Mouse (Mus musculus) olfactory bulb, adult 2 months (tissue): ENCODE data around the gene Nradd.

Experiments
- CTCF ChIP-seq: fragments of 200-500 bp; IDR thresholded peaks from 2 replicates; pipeline ENCODE4 v1.5.1; 2012; ENCODE audit warnings: low read depth, mild to moderate bottlenecking, low read length, moderate library complexity; ENCODE audit not compliant: insufficient read depth
- POLR2A ChIP-seq: fragments of 200-500 bp; IDR thresholded peaks from 2 replicates; pipeline ENCODE4 v1.6.1; 2012; ENCODE audit warnings: mild to moderate bottlenecking, low read depth, low read length, moderate library complexity; ENCODE audit not compliant: insufficient read depth

- TF ChIP-seq CTCF: no peak
- no peak for TF ChIP-seq POLR2A
Observed at GRCm38 (mm10) chr9:110657474-110658078, 33.3 kb upstream of the Nradd start.
